Mouse (Mus musculus) E14TG2a.4 (cell line): ENCODE measurements around the gene Simc1.

Source experiments
- CTCF ChIP-seq: conservative IDR thresholded peaks from 2 replicates; pipeline ENCODE4 v1.5.1; 2014; ENCODE audit warnings: low read length
- POU5F1 ChIP-seq: IDR thresholded peaks from 2 replicates; pipeline ENCODE4 v1.6.1; 2014; ENCODE audit warnings: low read length, borderline replicate concordance

- TF ChIP-seq CTCF = no peak
- TF ChIP-seq POU5F1 = no peak
Observed at GRCm38 (mm10) chr13:54582126-54582525, 78.5 kb downstream of the Simc1 start.
